Mouse (Mus musculus) bone marrow, adult 2 months (tissue): ENCODE data around the gene Tmtc4.

Source experiments
- CTCF ChIP-seq: fragments of 200-500 bp; IDR thresholded peaks from 2 replicates; pipeline ENCODE4 v1.5.1; 2011; ENCODE audit warnings: low read length, control low read depth; ENCODE audit not compliant: control insufficient read depth, insufficient read depth
- POLR2A ChIP-seq: fragments of 200-500 bp; IDR thresholded peaks from 2 replicates; pipeline ENCODE4 v1.6.1; 2011; ENCODE audit warnings: low read depth, mild to moderate bottlenecking, control low read depth, low read length, borderline replicate concordance; ENCODE audit not compliant: control insufficient read depth

GRCm38 (mm10) chr14:122902136-122902535 is 81.7 kb downstream of the Tmtc4 start:
- TF ChIP-seq CTCF (no peak), POLR2A (no peak)
